Mouse (Mus musculus) mesoderm, embryonic 11.5 days (tissue): Measurements from ENCODE around the gene Pnpla1.
"Not testable (repeated sequence)": the region's sequence is repeated elsewhere in the genome, so short reads cannot be mapped to it uniquely, and the experiment has no call there.

Source experiments
- DNase-seq: peaks from one replicate; pipeline ENCODE4 v3.0.0-alpha.2; 2012; ENCODE audit warnings: low read depth, low spot score

Pnpla1 gene

DNA sequence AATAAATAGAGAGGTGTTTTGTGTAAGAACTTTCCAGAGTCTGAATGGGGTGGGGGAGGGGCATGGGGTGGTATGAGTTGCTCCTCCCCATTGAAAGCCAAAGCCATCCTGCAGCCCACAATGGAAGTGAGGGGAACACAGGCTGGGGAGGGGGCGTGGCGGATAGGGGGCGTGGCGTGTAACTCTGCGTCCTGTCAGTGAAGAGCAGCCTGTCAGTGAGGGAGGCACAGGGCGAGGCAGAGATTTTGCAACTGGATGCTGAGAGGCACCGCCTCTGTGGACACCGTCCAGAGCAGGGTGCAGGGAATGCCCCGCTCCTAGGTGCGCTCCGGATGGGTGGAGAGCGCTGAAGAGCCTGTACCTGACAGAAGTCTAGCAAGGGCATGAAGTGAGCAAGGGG, at the start of gene Pnpla1:
TSS of gene Pnpla1 (plus strand) at position 207 of the 400 bp plus-strand sequence.
- DNase-seq, result no peak

DNA sequence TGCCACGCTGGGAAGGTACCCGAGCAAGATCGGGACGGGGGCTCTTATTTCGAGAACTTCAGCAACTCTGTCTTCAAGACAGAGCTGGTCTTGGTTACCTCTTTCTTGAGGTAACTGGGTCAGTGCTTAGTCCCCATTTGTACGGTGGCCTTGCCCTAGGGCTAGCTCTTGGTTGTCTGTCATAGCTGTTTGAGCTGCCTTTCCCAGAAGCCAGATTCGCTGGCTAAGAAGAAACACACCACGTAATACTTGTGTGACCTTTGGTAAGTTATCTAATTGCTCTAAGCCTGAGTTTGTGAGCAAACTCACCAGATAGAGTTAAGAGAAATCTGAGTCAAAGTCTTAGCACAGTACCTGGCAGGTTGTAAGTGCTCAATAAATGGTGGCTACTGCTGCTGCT, 49.5 kb upstream of the Pnpla1 start:
- DNase-seq, result no peak

DNA sequence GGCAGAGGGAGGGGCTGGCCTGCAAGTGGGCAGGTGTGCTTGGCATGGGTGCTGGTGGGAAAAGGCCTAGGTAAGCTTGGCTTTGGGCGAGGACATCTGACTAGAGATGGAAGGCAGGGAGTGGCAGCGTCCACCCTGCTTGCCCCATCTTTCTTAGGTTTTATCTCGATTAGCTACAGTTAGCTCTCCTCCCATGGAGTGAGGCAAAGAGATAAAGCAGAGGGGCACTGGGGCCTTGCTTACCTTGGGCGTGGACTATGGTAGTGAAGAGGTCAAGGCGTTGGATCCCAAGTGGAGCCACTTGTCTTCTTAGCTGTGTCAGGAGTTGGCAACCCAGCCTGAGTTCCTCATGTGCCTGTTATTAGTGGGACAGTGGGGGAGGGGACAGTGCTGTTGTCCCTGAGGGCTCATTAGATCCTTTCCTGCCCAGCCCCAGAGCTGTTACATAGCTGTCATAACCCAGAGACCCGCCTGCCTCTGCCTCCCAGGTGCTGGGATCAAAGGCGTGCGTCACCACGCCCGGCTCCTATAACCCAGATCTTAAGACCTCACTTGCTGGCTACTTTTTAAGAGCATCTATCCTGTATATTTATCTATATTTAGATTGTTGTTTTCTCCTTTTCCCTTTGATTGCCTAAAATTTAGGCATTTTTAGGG, 48.9 kb upstream of the Pnpla1 start:
- no peak for DNase-seq

DNA sequence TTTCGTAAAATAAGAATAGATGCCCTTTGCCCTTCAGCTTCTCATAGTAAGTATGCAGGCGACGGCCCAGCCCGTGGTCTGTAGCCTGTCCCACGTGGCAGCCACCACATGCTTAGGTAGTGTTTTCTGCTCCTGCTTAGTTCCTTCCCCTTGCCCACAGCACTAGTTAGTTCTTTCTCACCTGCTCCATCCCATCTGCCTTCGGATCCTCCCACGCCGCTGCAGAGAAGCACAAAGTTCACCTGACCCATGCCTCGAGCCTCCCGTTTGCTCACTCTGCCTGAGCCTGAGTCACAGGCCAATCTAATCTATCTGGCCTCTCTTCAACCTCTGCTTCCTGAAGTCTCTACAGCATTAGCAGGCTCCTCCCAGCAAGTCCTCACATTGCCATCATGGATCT, 45.9 kb upstream of the Pnpla1 start:
- no peak for DNase-seq

DNA sequence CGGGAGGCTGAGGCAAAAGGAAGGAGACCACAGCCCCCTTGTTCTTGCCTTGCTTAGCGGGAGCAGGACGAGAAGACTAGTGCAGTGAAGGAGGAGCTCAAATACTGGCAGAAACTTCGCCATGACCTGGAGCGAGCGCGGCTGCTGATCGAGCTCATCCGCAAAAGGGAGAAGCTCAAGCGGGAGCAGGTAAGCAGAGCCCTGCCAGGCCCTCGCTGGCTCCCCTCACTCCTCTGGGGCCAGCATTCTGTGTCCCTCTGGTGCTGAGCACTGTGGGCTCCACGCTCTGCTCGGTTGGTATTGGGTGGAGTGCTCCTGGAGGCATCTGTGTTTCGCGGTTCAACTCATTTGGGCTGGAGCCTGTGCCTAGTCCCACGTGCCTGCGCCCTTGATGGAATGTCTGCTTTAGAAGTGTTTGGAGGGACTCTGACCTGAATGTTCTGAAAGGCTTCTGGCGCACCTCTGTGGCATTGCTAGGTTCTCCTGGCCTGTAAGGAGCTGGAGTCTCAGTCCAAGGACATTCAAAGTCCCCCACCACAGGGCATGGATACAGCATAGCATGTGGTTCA, 43.6 kb upstream of the Pnpla1 start:
- no peak for DNase-seq

DNA sequence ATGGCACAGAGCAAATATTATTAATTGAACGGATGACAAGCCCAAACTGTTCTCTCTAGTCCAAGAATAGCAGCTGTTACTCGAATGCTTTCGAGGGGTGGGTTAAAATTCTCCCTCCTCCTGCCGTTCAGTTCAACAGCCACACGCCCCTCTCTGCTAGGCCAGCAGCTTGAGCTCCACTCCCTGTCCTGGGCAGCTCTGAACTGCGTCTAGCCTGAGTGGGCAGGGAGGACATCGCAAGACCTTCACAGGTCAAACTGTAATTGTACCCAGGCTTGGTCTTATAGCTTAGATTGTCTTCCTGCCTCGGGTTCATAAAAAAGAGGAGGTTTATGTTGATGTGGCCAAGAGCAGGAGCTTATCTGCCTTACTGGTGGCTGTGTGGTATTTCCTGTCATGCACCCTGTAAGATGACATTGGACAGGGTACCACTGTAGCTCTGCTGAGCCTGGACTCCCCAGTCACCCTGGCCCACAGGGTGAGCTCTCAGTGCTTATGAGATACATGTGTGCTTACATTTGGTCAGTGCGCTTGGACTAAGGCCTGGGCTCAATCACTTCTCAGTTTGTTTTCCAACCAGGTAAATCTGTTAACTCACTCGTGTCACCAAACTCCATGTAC, 42.7 kb upstream of the Pnpla1 start:
- DNase-seq, result no peak

DNA sequence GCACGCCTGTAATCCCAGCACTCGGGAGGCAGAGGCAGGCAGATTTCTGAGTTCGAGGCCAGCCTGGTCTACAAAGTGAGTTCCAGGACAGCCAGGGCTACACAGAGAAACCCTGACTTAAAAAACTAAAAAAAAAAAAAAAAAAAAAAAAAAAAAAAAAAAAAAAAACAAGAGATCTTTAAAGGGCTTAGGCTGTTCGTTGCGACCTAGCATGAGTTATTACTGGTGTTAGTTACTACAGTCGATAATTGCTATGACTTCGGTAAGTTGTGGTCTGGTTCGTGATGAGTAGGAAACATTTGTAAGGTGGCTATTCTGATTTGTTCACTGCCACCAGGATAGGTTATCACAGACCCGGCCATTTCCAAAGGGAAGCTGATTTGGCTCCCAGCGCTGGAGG, 41.9 kb upstream of the Pnpla1 start:
- DNase-seq, result not testable (repeated sequence)

DNA sequence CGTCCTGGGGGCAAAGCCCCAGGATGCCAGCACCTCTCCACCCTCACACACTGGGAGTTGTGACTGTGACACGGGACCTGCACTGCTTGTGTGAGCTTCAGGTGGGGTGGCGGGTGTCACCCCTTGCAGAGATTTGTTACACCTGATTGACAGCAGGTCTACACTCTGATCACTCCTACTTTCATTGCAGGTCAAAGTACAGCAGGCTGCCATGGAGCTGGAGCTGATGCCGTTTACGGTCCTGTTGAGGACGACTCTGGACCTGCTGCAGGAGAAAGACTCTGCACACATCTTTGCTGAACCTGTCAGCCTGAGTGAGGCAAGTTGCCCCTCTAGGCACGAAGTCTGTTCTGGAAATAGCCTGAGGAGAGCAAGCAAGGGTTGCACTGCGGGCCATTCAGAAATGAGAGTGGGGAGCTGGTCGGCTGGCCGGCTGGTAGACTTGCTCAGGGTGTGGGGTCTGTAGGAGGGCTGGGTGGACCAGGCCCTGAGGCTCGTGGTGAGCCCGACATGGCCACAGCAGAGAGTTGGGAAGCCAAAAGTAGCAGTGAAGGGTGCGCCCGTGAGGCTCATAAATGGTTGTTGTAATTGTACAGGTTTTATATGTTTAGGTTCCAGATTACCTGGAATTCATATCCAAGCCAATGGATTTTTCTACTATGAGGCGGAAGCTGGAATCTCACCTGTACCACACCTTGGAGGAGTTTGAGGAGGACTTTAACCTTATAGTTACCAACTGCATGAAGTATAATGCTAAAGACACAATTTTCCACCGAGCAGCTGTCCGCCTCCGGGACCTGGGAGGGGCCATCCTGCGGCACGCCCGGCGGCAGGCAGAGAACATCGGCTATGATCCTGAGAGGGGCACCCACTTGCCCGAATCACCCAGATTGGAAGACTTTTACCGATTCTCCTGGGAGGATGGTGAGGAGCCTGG, 41.1 kb upstream of the Pnpla1 start:
- DNase-seq, result no peak

DNA sequence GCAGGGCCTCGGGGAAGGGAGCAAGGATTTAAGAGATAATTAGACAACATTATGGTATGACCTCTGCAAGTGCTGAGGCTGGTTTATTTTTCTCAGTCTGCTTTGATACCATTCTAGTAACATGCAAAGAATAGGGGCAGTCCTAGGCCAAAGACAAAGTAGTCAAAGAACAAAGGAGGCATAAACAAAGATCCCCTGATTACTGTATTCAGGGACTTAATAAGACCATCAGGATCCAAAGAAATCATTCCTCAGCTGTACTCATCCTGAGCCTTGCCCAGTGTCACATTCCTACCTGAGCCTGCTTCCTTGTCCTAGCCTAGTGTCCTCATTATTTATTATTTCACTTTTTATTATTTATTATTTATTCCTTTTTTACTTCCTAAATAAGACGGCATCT, 38.0 kb upstream of the Pnpla1 start:
- no peak for DNase-seq

DNA sequence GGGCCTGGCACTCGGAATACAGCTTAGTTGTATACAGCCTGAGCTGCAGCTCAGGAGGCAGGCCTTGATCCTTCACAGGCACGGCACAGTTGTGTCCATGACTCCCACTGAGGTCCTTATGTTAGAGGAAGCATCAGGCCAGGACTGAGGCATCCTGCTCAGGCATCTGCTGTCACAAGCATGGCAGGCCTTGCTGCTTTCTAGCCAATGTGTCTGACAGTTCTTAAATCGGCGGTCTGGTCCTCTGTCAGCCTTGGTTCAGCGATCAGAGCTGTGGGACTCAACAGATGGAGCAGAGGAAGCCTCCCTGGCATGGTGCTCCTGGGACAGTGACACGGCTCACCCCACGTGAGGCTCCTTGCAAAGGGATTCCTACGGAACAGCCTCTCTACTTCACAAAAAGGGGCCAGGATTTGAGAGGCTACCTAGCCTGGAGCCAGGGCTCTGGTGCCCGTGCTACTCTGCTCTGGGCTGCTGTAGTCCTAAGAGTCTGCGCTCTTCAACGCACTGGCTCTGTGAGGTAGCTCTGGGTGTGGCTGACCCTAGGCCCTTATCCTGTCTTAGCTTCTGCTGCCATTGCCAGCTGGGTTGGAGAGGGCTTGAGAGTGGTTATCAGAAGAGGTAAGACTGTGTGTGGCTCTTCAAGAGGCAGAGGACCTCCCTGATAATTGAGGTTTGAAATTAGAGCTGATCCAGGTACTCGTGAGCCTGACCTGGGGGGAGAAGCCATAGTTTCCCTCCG, 35.0 kb upstream of the Pnpla1 start:
- no peak for DNase-seq

DNA sequence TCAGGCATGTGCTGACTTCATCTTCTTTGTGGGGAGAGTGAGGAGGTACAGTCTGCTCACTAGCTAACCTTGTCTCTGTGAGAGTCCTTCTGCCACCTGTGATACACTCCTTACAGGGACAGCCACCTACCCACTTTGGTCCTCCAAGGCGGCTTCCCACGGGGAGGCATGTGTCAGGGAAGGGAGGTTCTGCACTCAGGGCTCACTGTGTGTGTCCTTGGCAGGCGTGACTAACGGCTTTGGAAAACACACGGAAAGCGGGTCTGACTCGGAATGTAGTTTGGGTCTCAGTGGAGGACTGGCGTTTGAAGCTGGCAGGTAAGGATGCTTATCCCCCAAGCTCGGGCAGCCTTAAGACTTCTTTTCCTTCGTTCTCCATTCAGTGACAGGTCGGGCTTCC, 34.5 kb upstream of the Pnpla1 start:
- no peak for DNase-seq

DNA sequence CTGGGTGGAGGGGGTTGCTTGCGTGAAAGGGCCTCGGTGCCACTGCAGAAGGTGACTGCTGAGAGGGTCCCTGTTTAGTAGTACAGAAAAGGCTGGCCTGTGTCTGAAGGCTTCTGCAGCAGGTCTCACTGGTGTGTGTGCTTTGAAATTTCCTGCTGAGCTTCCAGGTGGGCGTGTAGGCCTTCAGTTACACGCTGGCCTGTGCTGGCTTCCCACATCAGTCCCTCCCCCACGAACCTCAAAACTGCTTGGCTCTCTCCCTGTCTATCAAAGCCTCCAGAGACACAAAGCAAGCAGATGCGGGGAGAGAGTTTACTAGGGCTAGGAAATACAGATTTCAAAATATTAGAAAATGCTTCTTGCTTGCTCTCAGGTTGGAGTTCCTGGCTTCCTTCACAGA, 33.3 kb upstream of the Pnpla1 start:
- no peak for DNase-seq

DNA sequence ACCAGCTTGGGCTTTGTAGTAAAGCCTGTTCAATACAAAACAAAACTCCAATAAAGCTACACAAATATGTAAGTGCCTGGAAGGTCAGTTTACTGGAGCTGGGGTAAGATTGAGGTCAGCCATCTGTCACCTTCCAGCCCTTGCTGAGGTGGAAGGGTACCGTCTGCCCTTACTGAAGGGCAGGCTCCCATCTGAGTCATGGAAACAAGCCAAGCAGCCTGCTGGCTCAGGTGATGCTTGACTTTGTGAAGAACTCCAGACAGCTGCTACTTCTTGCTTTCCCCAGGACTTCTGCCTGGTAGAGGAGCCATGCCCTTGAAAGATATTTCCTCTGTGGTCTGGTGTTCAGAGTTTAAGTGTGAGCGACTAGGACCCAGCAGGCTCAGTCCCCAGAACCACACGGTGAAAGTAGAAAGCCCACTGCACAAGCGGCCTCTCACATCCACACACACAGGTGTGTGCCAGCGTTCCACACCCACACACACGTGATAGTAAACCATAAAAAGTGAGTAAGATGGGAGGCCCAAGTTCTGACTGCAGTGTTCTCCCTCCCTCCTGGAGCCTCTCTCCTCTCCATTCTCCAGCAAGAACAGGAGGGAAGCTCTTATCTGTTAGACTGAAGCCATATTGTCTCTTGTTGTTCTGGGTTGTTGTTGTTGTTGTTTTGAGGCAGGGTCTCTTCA, 32.7 kb upstream of the Pnpla1 start:
- DNase-seq, result no peak

DNA sequence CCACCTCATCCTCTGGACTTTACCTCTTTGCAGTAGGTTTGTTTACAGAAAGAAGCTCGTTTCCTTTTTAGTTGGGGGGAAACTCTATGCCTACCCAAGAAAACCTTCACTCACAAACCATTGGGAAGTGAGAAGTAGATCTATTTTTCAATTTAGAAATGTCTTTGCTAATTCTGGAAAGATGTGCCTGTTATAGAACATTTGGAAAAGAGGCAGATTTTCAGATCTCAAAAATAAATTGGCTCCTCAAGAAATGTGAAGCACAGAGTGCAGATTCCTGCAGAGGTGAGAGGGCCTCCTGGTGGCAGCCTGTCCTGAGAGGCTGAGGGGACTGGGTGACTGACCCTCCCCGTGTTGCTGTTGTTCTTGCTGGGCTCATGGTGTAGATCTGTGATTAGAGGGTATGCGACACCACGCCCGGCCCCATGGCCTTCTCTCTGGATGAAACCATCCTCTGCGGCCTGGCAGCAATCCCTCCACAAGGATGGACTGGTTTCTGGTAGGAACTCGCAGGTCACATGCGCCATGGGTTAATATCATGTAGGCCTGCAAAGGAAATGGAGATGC, 30.5 kb upstream of the Pnpla1 start:
- DNase-seq, result no peak

DNA sequence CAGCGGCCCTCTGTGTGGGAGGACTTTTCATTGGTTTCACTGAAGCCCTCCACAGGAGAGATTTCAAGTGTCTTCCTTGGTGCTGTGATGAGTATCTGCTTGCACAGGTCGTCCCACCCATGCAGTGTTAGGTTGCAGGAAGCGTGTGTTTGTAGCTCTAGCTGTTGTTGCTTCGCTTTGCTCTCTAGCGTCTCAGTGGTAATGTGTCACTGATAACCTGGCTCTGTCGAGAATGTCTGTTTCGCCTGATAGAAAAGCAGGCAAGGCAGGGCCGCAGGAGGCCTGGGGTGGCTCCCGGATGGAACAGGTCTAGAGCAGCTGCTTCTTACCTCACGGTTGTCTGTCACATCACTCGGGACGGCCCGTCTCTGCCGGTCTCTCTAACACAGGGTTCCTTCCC, 29.1 kb upstream of the Pnpla1 start:
- peak; percentile 21 for DNase-seq

DNA sequence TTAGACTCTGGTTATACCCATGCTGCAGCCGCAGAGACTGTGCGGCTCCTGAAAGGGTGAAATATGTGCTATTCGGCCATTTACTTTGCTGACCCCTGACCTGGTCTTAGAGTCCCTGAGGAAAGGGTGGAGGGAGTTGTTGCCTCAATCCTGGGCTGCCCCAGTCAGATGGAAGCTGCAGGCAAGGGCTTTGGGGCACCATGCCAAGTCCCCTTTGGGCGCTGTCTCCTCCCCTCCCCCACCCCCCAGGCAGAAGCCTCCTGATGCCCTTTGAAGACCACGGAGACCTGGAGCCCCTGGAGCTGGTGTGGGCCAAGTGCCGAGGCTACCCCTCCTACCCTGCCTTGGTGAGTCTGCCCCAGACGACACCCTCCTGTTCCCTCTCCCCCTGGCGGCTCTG, 27.1 kb upstream of the Pnpla1 start:
- DNase-seq, result no peak

DNA sequence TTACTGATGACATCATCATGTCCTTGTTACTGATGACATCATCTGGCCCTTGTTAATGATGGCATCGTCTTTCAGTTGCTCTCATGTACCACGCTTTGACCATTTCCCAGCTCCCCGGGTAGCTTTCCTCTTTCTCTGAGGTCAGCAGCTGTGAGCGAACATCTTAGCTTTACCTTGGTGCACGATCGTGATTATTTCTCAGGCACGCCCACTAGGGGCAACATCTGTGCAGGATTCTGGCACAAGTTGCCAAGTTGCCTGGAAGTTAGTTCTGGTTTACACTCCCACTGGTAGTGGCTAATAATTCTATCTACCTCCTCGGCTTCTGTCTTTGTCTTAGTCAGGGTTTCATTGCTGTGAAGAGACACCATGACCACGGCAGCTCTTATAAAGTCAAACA, 26.2 kb upstream of the Pnpla1 start:
- no peak for DNase-seq

DNA sequence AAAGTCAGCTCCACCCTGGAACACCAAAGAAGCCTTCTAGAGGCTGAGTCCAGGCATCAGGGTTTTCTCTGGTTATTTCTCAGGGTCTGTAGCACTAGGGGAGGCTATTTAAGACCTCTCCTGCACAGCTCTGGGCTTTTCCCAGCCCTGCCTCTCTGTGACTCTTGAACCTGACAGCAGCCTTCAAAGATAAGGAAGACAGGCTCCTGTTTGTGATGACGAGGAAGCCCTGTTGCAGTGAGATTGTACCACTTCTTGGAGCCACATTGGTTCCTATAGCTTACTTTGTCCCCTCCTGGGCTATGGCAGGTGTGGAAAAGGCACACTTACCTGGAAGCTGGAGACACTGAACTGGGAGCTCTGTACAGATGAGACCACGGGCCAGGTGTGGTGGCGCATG, 25.3 kb upstream of the Pnpla1 start:
- no peak for DNase-seq

DNA sequence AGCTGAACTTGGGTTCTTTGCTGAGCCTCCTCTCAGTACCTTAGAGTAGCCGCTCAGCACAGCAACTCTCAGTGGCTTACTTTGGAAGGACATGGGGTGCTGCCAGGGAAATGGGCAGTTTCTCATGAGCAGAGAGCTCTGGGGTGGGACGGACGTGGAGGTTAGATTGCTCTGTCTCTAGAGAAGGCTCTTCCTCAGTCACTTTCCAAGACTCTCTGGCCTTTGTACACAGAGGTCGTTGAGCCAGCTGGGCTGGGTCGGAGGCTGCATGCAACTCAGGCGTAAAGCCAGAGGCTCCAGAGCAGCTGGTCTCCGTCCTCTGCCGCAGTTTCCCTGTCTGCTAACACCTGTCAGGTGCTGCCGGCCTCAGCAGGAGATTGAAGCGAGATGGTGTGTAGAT, 23.5 kb upstream of the Pnpla1 start:
- no peak for DNase-seq

DNA sequence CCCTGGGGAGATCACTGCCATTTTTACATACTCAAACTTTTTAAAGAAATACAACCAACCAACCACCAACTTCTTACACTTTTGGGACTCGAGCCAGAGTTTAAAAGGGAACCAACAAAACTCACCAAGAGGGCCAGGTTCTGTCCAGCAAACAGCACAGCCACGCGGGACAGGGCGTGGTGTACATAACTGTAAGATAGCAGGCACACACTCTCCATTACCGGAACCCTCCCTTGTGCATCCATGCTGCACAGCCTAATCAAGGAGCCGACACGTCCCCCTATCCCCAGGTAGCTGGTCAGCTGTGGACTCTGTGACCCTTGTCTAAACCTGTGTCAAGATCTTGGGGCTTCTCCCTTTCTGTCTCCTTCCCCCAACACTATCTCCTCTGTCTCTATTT, 20.4 kb upstream of the Pnpla1 start:
- no peak for DNase-seq

DNA sequence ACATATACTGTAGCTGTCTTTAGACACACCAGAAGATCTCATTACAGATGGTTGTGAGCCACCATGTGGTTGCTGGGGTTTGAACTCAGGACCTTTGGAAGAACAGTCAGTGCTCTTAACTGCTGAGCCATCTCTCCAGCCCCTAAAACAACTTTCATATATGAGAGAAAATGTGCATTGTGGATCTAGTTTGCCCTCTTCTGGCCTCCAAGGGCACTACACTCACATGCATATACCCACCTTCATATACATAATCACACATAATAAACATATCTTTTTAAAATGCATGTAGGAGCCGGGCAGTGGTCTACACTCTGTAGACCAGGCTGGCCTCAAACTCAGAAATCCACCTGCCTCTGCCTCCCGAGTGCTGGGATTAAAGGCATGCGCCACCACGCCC, 16.3 kb upstream of the Pnpla1 start:
- DNase-seq, result not testable (repeated sequence)
